Mouse (Mus musculus): ENCODE data around the gene Gm42906. TPM values are rescaled to one million over a fixed set of nuclear protein-coding genes. Genes with fewer than 3 reads are reported as not detected.

Gm42906 gene
- total RNA-seq, 2 experiments from 2014 or later: not detected

DNA sequence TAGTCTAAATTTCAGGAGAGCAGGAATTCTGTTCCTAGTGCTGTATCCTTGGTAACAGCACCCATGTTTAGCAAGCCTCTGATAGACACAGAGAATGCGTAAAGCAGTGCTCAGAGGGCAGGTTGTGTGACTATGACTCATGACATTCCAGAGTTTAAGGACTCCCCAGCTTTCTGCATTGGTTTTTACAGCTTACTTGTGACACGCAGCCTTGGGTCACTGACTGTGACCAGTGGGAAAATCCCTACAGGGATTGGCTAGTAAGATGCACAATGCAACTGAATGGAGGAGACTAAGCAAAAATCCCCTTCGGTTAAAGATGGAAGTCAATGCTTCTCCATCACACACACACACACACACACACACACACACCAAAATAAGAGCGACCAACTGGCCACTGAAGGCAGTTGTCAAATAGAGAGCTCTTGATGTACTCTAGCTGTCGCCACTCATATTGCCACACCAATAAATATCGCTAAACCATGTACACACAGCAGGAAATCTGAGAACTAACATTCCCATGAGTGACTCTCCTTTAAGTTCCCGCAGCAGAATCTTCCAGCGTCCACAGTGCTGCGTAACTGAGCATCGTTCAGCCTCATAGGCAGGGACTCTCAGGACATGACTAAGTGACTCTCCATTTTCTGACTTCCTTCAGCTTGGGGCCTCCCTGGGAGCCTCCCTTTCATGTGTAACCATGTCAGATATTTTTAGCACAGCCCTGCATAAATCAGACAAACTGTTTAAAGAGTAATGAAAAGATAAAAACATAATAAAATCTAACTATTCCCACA, 112.0 kb downstream of the Gm42906 start:
- DNase-seq (ENCODE audit: extremely low spot score in 1 of 2, low spot score in 1 of 2): no peak

DNA sequence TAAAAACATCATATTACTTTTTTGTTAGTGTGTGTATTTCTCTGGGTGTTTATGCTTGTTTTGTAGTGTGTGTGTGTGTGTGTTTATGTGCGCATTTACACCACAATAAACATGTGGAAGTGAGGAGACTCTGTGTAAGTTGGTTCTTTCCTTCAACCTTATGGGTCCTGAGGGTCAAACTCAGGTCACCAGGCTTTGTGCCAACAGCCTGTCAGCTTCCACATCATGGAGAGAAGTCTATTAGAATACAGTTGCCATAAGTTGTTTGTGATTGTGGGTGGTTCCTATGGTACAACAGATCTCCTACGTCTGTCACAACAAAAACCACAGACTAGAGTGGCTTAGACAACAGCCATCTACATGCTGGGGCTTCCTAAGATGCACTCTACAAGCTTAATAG, 127.7 kb downstream of the Gm42906 start:
- no peak for DNase-seq (ENCODE audit: extremely low spot score in 1 of 2, low spot score in 1 of 2)

DNA sequence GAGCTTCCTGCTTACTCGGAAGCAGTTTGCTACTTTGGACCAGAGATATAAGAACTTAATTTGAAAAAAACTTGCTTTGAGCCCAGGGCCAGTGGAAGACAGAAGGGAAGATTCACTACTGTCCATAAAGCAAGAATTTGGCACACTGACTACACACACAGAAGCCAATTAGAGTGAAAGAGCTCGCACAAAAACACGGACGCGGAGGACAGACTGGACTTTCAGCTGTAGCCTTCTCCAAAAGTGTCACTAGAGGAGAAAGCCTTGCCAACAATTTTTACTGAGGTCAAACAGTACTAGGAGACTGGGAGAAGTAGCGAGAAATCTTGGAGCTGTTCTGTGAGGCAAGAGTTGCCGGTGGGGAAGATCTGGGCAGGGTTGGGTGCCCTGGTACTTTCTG, 128.4 kb downstream of the Gm42906 start:
- DNase-seq (ENCODE audit: extremely low spot score in 1 of 2, low spot score in 1 of 2): no peak

DNA sequence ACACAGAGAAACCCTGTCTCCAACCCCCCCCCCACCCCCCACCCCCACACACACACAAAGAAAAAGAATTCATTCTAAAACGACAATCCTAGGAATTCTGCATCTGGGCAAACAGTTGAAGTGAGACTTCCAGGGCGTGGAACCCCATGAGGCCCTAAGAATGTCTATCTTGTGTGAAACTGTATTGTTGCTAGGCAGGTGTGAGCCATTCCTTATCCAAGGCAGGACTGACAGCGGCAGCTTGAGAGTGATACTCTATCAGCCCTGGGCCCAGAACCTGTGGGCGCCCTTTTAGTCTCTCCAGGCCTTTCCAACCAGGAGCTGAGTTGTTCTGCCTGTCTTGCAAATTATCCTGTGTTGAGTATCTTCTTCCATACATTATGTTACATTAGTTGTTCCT, 129.6 kb downstream of the Gm42906 start:
- no peak for DNase-seq (ENCODE audit: extremely low spot score in 1 of 2, low spot score in 1 of 2)

DNA sequence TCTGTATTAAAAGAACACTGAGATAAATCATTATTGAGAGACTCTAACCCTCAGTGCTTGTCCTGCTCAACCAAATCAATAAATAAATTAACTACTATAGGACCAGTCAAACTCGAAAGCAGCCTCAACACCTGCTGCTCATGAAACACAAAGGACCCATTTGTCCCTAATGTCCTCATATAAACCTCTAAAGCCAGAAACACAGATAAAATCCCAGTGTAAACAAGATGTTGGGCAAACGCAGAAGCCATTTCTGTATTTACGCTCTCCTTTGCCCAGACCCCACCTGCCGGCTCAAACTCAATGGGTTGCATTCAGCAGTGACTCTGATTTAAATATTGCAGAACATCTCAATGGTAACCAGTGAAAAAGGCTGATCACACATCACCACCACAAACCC, 131.7 kb downstream of the Gm42906 start:
- DNase-seq (ENCODE audit: extremely low spot score in 1 of 2, low spot score in 1 of 2): no peak

DNA sequence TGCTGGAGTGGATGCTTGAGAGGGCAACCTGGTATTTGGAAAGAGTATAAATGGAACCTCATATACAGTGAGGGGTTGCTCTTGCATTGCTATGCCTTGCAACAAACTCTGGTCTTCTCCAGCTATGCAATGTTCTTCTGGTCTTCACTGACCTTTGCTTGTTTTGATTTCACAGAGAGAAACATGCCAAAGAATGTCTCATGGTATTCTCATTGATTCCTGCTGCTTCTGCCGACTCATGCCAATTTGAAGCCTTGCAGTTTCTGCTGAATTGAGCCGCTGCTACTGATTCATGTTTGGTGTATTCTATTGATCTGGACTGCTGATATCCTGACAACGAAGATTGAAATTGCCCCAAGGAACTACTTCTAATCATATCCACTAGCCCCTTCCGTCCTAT, 134.4 kb downstream of the Gm42906 start:
- no peak for DNase-seq (ENCODE audit: extremely low spot score in 1 of 2, low spot score in 1 of 2)

DNA sequence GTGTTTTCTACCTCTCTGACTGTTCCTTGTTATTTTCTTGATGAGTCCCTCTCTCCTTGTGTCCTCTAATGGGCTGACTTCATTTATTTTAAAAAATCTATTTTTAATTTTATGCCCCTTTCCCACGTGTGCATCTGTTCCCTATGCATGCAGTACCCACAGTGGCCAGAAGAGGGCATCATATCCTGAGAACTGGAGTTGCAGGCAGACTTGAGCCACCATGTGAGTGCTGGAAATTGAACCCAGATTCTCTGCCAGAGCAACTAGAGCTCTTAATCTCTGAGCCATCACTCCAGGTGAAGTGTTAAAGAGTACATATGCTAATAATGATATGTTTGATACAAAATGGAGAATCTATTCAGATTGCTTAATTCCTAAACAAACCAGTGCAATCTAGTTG, 135.7 kb downstream of the Gm42906 start:
- no peak for DNase-seq (ENCODE audit: extremely low spot score in 1 of 2, low spot score in 1 of 2)

DNA sequence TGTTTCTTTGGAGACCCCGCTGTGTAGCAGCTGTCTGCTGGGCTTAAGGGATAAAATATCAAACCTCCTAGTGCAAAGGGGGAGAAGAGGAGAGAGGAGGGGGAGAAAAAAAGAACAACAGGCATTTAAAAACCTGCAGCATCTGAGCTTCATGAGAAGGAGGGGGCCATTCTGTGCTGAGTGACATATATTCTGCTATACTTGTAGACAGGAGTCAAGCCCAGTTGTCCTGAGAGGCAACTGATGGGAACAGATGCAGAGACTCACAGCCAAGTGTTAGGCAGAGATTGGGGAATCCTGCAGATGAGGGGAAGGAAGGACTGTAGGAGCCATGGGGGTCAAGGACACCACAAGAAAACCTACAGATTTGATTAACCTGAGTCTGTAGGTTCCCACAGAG, 141.6 kb downstream of the Gm42906 start:
- DNase-seq (ENCODE audit: extremely low spot score in 1 of 2, low spot score in 1 of 2): no peak

DNA sequence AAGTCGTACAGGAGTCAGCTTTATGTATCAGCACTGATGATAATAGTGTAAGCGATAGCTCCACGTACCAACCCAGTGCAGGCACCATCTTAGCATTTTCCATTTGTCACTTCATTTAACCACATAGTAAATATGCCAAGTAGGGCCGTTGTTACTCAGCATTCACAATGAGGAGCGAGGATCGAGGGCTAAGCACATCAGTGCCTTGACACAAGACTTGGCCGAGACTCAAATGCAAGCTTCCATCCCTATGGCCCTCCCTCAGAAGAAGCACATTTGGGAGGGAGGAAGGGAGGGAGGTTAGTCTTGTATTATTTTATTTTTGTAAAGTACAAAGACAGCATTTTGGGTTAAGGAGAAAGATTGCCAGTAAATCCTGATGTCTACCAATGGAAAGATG, 148.4 kb downstream of the Gm42906 start:
- no peak for DNase-seq (ENCODE audit: extremely low spot score in 1 of 2, low spot score in 1 of 2)

DNA sequence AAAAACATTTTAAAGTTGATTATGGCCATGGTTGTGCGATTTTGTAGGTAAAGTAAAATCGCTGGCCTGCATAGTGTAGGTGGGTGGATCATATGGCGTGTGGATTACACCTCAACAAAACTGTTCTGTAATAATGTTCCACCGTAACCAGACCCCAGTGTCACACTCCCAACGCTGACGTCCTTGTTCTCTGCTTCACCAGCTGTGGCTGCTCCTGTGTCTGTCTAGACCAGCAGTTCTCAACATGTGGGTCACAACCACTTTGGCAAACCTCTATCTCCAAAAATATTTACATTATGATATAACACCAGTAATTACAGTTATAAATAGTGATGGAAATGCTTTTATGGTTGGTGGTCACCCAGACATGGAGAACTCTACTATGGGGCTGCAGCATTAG, 150.0 kb downstream of the Gm42906 start:
- no peak for DNase-seq (ENCODE audit: extremely low spot score in 1 of 2, low spot score in 1 of 2)

DNA sequence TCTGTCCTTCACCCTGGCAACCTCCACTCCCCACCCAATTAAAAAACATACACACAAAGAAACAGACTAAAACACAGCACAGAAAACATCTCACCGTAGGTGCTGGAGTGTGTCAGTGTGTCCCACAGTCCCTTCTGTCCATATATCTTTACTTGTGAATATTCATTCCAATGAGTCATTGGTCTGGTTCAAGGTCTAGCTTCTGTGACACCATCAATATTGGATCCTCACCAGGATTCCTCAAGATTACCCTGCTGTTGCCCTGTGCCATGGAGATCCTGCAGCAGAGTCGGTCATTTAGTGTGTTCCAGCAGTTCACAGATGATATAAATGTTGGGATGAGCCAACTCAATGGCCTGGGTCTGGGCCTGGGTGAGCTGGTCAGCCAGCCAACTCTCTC, 152.0 kb downstream of the Gm42906 start:
- no peak for DNase-seq (ENCODE audit: extremely low spot score in 1 of 2, low spot score in 1 of 2)

DNA sequence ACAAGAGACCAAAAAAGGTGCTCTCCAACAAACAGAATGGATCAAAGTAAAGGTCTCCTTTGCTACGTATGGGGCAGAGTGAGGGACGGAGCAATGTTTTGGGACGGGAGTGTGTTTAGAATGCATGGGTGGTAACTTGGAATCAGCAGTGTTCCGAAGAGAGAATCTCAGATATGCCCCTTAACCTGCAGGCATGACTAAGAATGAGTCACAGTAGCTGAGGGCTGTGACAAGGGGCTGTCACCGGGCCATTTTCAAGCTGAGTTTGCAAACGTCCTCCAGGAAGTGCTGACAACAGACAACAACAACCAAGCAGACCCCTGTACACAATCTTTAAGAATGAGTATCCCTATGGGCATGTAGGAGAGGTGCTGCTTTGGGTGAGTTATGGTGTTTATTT, 153.7 kb downstream of the Gm42906 start:
- DNase-seq (ENCODE audit: extremely low spot score in 1 of 2, low spot score in 1 of 2): no peak

DNA sequence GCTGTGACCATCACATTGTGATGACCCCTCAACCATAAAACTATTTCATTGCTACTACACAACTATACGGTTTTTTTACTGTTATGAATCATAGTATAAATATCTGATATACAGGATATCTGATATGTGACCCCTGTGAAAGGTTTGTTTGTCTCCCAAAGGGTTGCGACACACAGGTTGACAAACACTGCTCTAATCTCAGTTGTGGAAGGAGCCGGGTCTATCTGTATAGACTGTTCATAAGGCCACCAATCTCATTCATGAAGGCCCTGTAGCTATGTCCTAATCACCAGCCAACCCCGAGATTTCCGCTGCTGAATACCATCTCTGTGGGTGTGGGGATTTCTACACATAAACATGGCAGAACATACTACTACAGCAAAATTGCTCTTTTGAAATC, 157.1 kb downstream of the Gm42906 start:
- DNase-seq (ENCODE audit: extremely low spot score in 1 of 2, low spot score in 1 of 2): no peak

DNA sequence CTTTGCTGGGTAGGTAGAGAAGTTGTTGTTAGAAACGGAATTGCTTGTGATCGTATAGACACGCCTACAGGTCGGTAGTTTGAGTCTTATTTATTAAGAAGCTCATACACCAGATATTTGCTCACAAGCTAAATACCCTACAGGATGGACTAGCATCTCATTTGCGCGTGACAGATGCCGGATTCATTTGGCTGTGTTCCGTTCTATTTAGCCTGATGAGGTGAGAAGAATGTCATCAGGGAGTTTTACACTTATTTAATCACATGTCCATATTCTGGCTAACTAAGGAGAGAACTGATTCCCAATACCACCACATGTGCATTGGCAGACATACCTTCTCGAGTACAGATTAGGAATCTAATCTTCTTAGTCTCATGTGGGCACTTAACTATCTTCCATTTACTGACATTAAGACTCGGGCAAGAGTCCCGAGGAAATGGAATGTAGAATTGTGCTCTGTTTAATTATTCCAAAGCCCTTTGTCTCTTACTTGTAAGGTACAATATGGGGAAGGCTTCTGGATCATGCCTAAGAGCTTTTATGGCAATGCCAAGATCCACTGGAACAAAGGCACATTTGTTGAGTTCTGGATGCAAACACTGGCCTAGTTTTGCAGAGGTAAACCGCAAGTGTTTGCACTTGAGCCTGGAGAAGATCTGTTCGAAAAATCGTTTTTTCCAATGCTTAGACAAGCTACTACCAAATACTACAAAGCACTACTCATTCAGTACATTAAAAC, 160.9 kb downstream of the Gm42906 start:
- no peak for DNase-seq (ENCODE audit: extremely low spot score in 1 of 2, low spot score in 1 of 2)

DNA sequence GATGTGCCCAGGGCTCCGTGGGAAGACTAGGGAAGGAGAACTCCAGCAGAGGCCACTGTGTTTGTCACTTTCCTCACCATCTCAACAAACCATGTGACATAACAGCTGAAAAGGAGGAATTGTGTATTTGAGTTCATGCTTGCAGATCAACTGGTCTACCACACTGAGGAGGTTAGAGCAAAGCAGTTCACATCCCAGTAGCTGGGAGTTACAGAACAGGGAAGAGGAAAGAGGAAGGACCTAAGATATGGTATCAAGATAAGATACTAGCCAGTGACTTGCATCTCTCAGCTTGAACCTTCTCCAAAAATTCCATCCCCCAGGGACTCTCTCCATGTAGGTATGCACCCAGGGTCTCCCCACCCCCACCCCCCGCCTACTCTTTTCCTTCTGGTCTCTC, 166.4 kb downstream of the Gm42906 start:
- no peak for DNase-seq (ENCODE audit: extremely low spot score in 1 of 2, low spot score in 1 of 2)

DNA sequence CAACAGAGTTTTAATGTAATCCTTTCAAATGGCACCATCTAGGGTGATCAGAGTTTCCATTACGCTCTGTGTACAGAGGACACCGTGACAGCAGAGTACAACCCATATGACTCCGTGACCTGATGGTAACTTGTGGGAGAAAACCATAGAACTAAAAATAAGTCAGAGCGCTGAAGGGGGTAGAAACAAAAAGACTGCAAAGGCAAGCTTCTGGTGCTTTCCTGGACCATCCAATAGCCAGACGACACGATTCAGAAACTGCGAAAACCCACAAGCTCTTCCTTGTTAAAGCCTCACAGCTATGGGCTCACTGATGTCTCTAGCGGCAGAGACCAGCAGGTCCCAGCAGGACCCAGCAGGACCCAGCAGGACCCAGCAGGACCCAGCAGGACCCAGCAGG, 175.8 kb downstream of the Gm42906 start:
- no peak for DNase-seq (ENCODE audit: extremely low spot score in 1 of 2, low spot score in 1 of 2)

DNA sequence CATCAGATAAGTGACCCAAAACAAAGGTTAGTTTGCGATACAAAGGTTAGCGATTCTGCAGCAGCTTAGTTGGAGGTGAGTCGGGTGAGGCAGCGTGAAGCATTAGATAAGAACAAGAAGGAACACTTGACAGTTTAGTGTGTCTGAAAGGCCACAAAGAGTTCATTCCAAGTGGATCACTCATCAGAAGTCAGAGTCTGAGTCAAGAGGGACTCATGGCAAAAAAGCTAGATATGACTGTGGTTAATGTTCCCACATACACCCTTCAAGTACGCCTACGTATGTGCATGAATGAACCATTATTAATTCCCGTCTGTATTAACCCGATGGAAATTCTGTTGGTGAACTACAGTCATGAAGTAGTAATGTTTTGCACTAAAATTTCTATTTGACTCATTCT, 176.3 kb downstream of the Gm42906 start:
- DNase-seq (ENCODE audit: extremely low spot score in 1 of 2, low spot score in 1 of 2): no peak

DNA sequence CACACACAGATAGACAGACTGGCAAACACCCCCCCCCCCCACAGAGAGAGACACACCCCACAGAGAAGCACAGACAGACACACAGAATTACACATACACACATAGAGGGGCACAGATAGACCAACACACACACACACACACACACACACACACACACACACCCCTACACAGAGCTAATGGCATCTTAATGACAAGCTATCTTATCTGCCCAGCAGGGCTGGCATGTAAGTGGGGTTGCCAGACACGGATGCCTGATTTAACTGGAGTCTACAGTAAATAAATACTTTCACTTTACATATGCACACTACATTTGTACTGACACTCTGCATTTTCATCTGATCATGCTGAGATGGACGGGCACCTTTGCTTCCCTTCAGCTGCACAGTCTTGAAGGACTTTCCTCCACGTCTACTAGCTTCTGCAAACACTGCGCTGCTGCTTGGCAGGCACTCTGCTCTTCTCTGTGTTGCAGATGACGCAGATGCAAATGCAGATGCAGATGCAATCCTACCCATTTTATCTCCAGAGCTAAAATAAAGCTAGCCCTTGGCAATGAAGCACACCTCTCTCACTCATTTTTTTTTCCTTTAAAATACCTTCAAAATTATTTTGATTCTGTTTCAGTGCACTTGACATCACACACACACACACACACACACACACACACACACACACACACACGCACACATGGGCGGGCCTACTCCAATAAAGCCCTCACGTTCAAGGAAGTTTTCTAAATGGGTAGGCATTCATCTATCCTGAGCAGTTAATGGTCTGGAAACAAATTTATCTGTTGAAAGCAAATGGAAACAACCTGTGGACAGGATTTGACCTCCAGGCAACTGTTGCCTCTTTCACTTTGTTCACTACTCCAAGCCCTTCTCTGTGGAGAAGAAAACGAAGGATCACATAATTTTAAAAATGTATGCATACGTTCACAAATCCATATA, 179.0 kb downstream of the Gm42906 start:
- no peak for DNase-seq (ENCODE audit: extremely low spot score in 1 of 2, low spot score in 1 of 2)

DNA sequence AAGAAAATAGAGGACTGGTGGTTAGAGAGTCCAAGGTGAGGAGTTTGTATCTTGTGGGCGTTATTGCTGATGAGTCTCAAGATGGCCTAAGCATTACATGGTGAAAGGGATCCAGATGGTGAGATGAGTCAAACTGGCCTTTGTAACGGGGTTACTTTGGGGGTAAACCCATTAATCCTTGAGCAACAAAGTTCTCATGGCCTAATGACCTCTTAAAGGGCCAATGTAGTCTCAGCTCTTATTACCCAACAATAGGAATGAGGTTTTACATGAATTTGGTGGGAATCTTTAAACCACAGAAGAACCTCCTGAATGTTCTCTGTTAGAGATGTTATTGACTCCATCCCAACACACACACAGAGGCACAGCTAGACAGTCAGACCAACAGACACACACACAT, 179.9 kb downstream of the Gm42906 start:
- DNase-seq (ENCODE audit: extremely low spot score in 1 of 2, low spot score in 1 of 2): no peak

DNA sequence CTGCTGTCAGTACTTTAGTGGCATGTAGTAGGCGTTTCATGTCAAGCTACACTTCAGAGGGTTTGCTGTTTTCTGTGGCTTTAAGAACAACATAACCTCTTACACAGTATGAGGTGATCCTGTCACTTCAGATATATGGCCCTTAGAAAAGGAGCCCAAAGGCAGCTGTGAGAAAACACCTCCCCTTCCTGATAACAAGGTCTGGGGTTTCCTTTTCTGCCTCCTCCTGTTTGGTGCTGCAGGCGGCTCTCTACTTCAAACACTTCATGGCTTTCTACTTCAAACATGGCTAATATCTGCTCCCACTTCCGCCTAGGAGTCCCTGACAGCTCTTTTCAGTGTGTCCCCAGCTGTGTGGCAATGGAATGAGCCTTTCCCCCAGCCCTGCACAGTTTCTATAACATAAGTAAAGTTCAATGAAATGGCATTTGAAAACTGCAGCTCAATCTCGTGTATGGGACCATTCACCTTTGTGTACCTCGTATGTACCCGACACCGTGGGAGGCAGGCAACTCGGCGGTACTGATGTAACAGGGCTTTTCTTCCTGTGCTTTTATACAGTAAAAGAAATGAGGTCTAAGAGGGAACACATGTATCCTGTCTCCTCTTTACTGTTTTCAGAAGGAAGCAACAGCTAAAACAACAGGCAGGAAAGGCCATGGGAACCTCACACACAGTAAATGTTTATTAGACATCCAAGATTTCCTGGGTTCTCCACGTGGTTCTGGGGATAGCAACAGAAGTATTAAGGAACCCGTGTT, 180.7 kb downstream of the Gm42906 start:
- DNase-seq (ENCODE audit: extremely low spot score in 1 of 2, low spot score in 1 of 2): no peak

Data from layer of hippocampus, postnatal 25 days (tissue).